Mouse (Mus musculus) skeletal muscle tissue, postnatal 0 days (tissue): ENCODE results near the gene Hist1h4c. TPM values are rescaled to one million over a fixed set of nuclear protein-coding genes. Genes with fewer than 3 reads are reported as not detected.

ENCODE experiments used
- microRNA-seq, 2 experiments: library from miRNA; unstranded; fragments of <30 nt; microRNA quantifications; one replicate each; pipeline ENCODE4; 2016
- polyA plus RNA-seq: library from polyadenylated mRNA; unstranded; fragments of >200 nt; fragmentation: Nextera tagmentation; extraction: Ambion mirVana; gene quantifications from 2 replicates; pipeline ENCODE4 v1.2.1, GENCODE M21; 2015

Hist1h4c gene
- polyA plus RNA-seq = 1.3 and 2.7 TPM in 2 replicates

DNA sequence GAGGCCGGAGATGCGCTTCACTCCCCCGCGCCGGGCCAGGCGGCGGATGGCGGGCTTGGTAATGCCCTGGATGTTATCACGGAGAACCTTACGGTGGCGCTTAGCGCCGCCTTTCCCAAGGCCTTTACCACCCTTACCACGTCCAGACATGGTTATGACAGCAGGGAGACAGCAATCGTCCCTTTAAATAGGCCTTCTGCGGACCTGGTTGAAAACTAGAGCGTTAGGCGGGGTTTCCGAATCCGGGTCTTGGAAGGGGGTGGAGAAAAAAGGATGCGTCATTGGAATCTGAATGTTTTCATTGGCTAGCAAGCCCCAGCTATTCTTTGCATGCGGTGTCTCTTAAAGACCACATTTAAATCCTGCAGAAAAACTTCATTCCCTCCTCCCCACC, at the start of gene Hist1h4c:
Gene Hist1h4c, minus strand, starts transcription at position 155 of the 394 bp plus-strand sequence.

DNA sequence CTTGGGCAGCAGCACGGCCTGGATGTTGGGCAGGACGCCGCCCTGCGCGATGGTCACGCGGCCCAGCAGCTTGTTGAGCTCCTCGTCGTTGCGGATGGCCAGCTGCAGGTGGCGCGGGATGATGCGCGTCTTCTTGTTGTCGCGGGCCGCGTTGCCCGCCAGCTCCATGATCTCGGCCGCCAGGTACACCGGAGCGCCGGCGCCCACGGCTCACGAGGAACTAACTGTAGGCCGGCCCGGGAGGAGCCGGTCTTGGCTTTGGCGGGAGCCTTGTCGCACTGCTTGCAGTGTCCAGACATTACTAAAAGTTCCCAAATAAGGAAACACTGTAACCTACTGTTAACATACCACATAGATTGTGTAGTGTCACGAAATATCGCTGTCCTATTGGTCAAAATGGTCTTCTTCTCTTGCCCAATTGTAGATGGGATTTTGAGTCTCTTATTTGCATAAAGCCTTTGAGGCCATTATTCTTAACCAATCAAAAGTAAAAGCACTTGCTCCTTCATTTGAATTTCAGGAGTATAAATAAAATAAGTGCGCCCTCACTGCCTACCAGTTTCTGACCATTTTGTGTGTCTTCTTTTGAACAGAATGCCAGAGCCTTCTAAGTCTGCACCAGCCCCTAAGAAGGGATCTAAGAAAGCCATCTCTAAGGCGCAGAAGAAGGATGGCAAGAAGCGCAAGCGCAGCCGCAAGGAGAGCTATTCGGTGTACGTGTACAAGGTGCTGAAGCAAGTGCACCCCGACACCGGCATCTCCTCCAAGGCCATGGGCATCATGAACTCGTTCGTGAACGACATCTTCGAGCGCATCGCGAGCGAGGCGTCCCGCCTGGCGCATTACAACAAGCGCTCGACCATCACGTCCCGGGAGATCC, 48.2 kb upstream of the Hist1h4c start, which contains the start of gene Hist1h2bb:
Gene Hist1h2bb, plus strand, starts transcription at position 534 of the 880 bp plus-strand sequence.

DNA sequence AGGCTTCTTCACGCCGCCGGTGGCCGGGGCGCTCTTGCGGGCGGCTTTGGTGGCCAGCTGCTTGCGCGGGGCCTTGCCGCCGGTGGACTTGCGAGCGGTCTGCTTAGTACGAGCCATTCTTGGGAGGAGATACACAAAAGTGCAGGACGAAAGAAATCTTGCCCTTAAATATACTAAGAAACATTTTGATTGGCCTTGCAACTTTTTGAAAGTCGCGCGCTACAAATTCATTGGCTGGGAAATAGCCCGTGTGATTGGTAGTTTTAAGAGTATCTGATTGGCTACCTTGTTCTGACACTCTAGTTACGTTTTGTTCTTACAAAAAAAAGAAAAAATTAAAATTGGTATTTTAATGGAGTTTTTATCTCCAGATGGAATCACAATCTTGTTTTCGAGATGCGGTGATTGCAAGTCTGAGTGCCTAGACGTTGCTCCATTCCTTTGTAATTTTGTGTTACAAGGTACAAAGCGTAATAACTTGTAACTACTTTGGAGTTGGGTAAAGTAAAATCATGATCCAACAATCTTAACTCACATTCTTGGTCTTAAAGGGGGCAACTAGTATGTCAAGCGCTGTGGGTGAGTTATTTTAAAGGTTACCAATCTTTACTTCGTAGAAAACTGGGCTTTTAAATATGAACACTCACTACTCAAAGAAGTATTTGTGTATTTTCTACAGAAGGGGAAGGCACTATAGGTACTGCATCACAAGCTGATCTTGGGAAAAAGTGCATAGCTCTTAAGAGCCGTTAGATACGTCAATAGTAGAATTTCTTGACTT, 47.3 kb upstream of the Hist1h4c start, which contains the start of gene Hist1h3c:
Gene Hist1h3c, minus strand, starts transcription at position 222 of the 781 bp plus-strand sequence.

DNA sequence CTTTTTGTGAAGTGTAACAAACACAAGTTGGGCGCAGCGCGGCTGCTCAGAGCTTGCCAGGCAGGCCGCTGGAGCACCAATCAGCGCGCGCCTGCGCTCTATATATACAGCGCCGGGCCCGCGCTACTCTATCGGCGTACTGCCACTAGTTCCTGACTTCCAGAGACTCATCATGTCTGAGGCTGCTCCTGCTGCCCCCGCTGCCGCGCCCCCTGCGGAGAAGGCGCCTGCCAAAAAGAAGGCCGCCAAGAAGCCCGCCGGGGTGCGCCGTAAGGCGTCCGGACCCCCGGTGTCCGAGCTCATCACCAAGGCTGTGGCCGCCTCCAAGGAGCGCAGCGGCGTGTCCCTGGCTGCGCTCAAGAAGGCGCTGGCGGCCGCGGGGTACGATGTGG, 40.4 kb upstream of the Hist1h4c start, which contains the start of gene Hist1h1c:
Gene Hist1h1c, plus strand, starts transcription at position 132 of the 392 bp plus-strand sequence.

DNA sequence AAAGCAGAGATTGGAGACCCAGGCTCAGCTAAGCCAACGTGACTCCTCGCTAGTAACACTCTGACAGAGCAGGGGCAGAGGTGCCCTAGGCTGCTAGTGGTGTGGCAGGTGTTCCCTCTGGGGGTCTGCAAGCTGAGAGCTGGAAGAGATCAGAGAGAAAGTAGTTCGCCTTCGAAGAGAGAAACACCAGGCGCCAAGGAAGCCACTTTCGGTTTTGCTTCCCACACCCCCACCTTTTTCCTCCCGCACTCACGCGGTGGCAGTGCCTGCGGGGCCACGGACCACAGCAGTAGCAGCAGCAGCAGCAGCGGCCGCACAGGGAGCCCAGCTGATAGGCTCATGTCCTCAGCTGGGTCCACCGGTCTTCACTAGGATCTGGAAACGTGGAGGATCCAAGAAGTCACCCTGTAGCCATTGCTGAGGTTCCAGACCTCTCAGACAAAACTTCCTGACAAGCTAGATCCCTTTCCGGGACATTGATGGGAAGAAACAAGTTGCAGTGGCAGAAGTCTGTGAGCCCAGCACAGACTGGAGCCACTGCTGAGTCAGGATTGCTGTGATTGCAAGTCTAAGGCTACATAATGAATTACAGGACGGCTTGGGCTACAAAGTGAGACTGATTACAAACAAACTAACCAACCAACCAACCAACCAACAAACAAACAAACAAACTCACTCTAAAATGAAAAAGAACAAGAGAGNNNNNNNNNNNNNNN, 12.3 kb upstream of the Hist1h4c start, which contains the start of gene Hfe:
Gene Hfe, minus strand, starts transcription at position 481 of the 716 bp plus-strand sequence.

DNA sequence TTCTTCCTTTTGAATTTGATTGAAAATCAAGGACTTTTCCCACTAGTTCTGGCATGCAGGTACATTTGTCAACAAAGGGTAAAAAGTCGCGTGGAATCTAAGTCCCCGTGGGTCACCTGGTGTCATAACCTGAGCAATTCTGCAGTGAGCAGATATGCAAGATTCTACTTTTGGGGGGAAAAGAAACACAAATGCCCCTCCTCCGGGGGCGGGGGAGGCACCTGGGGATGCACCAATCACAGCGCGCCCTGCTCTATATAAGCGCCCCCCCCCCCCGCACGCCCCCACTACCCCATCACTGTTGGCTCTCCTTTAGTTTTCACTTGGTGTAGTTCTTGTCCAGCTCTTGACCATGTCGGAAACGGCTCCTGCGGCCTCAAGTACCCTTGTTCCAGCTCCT, 2.7 kb downstream of the Hist1h4c start, which contains the start of gene Hist1h1t:
Gene Hist1h1t, plus strand, starts transcription at position 301 of the 400 bp plus-strand sequence.

DNA sequence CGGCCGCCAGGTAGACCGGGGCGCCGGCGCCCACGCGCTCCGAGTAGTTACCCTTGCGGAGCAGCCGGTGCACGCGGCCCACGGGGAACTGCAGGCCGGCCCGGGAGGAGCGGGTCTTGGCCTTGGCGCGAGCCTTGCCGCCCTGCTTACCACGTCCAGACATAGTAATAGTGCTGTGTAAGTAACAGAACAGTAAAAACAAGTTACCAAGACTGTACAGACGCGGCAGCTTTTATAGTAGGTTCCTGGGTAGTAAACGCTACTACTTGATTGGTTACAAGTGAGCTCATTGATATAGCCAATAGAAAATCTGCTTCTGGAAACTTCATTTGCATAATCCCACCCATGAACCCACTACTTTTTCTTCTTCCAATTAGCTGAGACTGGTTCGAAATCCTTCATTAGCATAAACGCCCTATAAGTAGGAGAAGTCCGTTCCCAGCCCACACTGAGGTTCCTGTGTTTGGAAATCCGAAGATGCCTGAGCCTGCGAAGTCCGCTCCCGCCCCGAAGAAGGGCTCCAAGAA, 14.4 kb downstream of the Hist1h4c start, which contains the start of the genes Hist1h2ac and Hist1h2bc:
Gene Hist1h2ac, minus strand, starts transcription at position 194 of the 527 bp plus-strand sequence.
Gene Hist1h2bc, plus strand, starts transcription at position 445 of the 527 bp plus-strand sequence.

Small RNA genes lying within 50 kb of the gene (microRNA-seq; reads per million reads assigned to microRNA genes)
- gene Gm44314 = 0 reads per million in 2 experiments
- 0 reads per million in 2 experiments for gene Gm44350

Other genes starting within 250 kb of the Hist1h4c start
- not detected in 2 replicates for gene Btn1a1, start 232.6 kb downstream of the Hist1h4c start, polyA plus RNA-seq
- 0.07 TPM in 1 of 2 replicates, not detected in the other for gene Btn2a2, start 209.6 kb downstream of the Hist1h4c start, polyA plus RNA-seq
- gene Hist1h4h, start 167.4 kb downstream of the Hist1h4c start, polyA plus RNA-seq = 38.5 and 44.1 TPM in 2 replicates
- 1.8 and 3.4 TPM in 2 replicates for gene Hist1h2af, start 164.5 kb downstream of the Hist1h4c start, polyA plus RNA-seq
- gene Hist1h3g, start 163.0 kb downstream of the Hist1h4c start, polyA plus RNA-seq = 1.00 and 1.2 TPM in 2 replicates
- gene Hist1h2bh, start 155.1 kb downstream of the Hist1h4c start, polyA plus RNA-seq = 0.44 and 0.72 TPM in 2 replicates
- gene Hist1h3f, start 154.4 kb downstream of the Hist1h4c start, polyA plus RNA-seq = 0.50 and 0.59 TPM in 2 replicates
- gene Hist1h4f, start 146.8 kb downstream of the Hist1h4c start, polyA plus RNA-seq = 0.80 TPM in 1 of 2 replicates, not detected in the other
- gene Hist1h1d, start 145.2 kb downstream of the Hist1h4c start, polyA plus RNA-seq = 0.58 and 0.85 TPM in 2 replicates
- gene Hist1h3e, start 136.1 kb downstream of the Hist1h4c start, polyA plus RNA-seq = 2.3 and 2.8 TPM in 2 replicates
- 20.1 and 21.8 TPM in 2 replicates for gene Hist1h2ae, start 127.2 kb downstream of the Hist1h4c start, polyA plus RNA-seq
- gene Hist1h2bg, start 127.1 kb downstream of the Hist1h4c start, polyA plus RNA-seq = 3.8 and 4.3 TPM in 2 replicates
- gene Hist1h2bf, start 124.3 kb downstream of the Hist1h4c start, polyA plus RNA-seq = 1.8 and 2.3 TPM in 2 replicates
- 0.91 TPM in 2 replicates for gene Hist1h2ad, start 124.1 kb downstream of the Hist1h4c start, polyA plus RNA-seq
- 4.4 and 4.9 TPM in 2 replicates for gene Hist1h3d, start 122.7 kb downstream of the Hist1h4c start, polyA plus RNA-seq
- 25.5 and 29.4 TPM in 2 replicates for gene Hist1h4d, start 116.9 kb downstream of the Hist1h4c start, polyA plus RNA-seq
- 4.5 and 5.7 TPM in 2 replicates for gene Hist1h2be, start 77.3 kb downstream of the Hist1h4c start, polyA plus RNA-seq
- gene Hist1h1e, start 75.9 kb downstream of the Hist1h4c start, polyA plus RNA-seq = 12.7 and 15.0 TPM in 2 replicates
- 0.88 and 1.4 TPM in 2 replicates for gene Hist1h2ac, start 14.5 kb downstream of the Hist1h4c start, polyA plus RNA-seq
- gene Hist1h2bc, start 14.3 kb downstream of the Hist1h4c start, polyA plus RNA-seq = 186 and 234 TPM in 2 replicates
- not detected in 2 replicates for gene Hist1h1t, start 2.6 kb downstream of the Hist1h4c start, polyA plus RNA-seq
- gene Hfe, start 12.4 kb upstream of the Hist1h4c start, polyA plus RNA-seq = 9.6 and 16.8 TPM in 2 replicates
- gene Hist1h1c, start 40.4 kb upstream of the Hist1h4c start, polyA plus RNA-seq = 191 and 322 TPM in 2 replicates
- 0.67 and 1.1 TPM in 2 replicates for gene Hist1h3c, start 47.1 kb upstream of the Hist1h4c start, polyA plus RNA-seq
- 0.82 and 1.4 TPM in 2 replicates for gene Hist1h2bb, start 48.3 kb upstream of the Hist1h4c start, polyA plus RNA-seq
- 10.2 and 10.4 TPM in 2 replicates for gene Hist1h2ab, start 52.7 kb upstream of the Hist1h4c start, polyA plus RNA-seq
- gene Hist1h3b, start 53.8 kb upstream of the Hist1h4c start, polyA plus RNA-seq = 2.4 and 4.3 TPM in 2 replicates
- 0.83 TPM in 1 of 2 replicates, not detected in the other for gene Hist1h4b, start 58.6 kb upstream of the Hist1h4c start, polyA plus RNA-seq
- 0.61 and 1.1 TPM in 2 replicates for gene Hist1h4a, start 62.8 kb upstream of the Hist1h4c start, polyA plus RNA-seq
- gene Hist1h3a, start 63.9 kb upstream of the Hist1h4c start, polyA plus RNA-seq = 0.85 and 1.7 TPM in 2 replicates
- gene Hist1h1a, start 65.2 kb upstream of the Hist1h4c start, polyA plus RNA-seq = 1.2 and 2.0 TPM in 2 replicates
- 0.34 and 0.38 TPM in 2 replicates for gene Trim38, start 71.5 kb upstream of the Hist1h4c start, polyA plus RNA-seq
- gene Slc17a2, start 108.5 kb upstream of the Hist1h4c start, polyA plus RNA-seq = not detected in 2 replicates
- 1.5 and 1.6 TPM in 2 replicates for gene Slc17a3, start 141.0 kb upstream of the Hist1h4c start, polyA plus RNA-seq
- not detected in 2 replicates for gene Slc17a1, start 169.3 kb upstream of the Hist1h4c start, polyA plus RNA-seq
- not detected in 2 replicates for gene Slc17a4, start 216.6 kb upstream of the Hist1h4c start, polyA plus RNA-seq
- not detected in 2 replicates for gene Hist1h2ba, start 235.7 kb upstream of the Hist1h4c start, polyA plus RNA-seq
- gene Hist1h2aa, start 236.0 kb upstream of the Hist1h4c start, polyA plus RNA-seq = not detected in 2 replicates